ENCODE assay signal across 20 mouse cellular contexts in genomic region chr5:127379351-127379750, GRCm38 (mm10).
A peak's percentile ranks its signal among the peaks of the same experiment; 100 is the strongest.
DNase-seq lines count a peak whose midpoint lies in the region; ATAC-seq and TF ChIP-seq lines count a peak whose summit lies in the region.
"Had no signal": no experiment of that assay in that cellular context is flagged by ENCODE, and none has a peak within 500 bp of the region (broad histone marks: within the 10 kb centered on the region; RNA-seq: fewer than 3 reads in every experiment).

No protein-coding gene starts in this region.

- no peak for DNase-seq in forebrain, embryonic 10.5 days (ENCODE audit: extremely low spot score, low spot score)
- no peak for DNase-seq in lung, embryonic 14.5 days
- DNase-seq in lung, postnatal 4 days = no peak
- peak; percentile 76 for DNase-seq in cerebellum, adult 11-12 months
- peak; percentile 63 to 68 for DNase-seq in cerebellum, postnatal 36 days
- no peak for DNase-seq in urinary bladder, adult 2 months (ENCODE audit: low spot score)
- no peak for DNase-seq in adipocyte (ENCODE audit: low spot score)
- DNase-seq: kidney, adult 18-20 months; midbrain, embryonic 14.5 days; spleen, adult 18-20 months; thymus, adult 18-20 months had no signal

- H3K4me1 ChIP-seq in forebrain, embryonic 13.5 days = peaks cover 32% of the 10 kb centered on the region
- peaks cover 42% of the 10 kb centered on the region for H3K4me1 ChIP-seq in forebrain, embryonic 10.5 days
- peaks cover 24% of the 10 kb centered on the region for H3K4me1 ChIP-seq in lung, embryonic 14.5 days (ENCODE audit: insufficient read depth)
- H3K4me1 ChIP-seq: megakaryocyte, embryonic 14.5 days had no signal

- H3K27ac ChIP-seq in forebrain, embryonic 13.5 days = peak overlapping the region; percentile 48; the same call in 1 of the 2 replicates
- H3K27ac ChIP-seq in forebrain, embryonic 10.5 days = no peak overlapping the region
- peak overlapping the region; percentile 55; the same call in 1 of the 2 replicates for H3K27ac ChIP-seq in lung, embryonic 14.5 days (ENCODE audit: low read depth)
- H3K27ac ChIP-seq: embryonic facial prominence, embryonic 15.5 days; hindbrain, embryonic 12.5 days; kidney, postnatal 0 days; neural tube, embryonic 13.5 days had no signal

- TF ChIP-seq CTCF in lung, embryonic 14.5 days (IDR thresholded peaks at IDR 0.05; ENCODE audit: low read depth) = no peak

- 84% methylated on average over 2 of the region's 2 CpGs for WGBS in forebrain, embryonic 13.5 days
- WGBS in forebrain, embryonic 10.5 days = 83% methylated on average over 2 of the region's 2 CpGs
- WGBS in lung, embryonic 14.5 days = 79% methylated on average over 2 of the region's 2 CpGs

- no peak for ATAC-seq in forebrain, embryonic 13.5 days
- ATAC-seq in lung, embryonic 14.5 days (ENCODE audit: insufficient read depth) = no peak

- H3K4me3 ChIP-seq in forebrain, embryonic 13.5 days = no peak overlapping the region
- no peak overlapping the region for H3K4me3 ChIP-seq in forebrain, embryonic 10.5 days
- no peak overlapping the region for H3K4me3 ChIP-seq in lung, embryonic 14.5 days (ENCODE audit: low read depth, low read length)
- H3K4me3 ChIP-seq: embryonic facial prominence, embryonic 15.5 days; hindbrain, embryonic 12.5 days; megakaryocyte, embryonic 14.5 days; neural tube, embryonic 13.5 days had no signal

- no peak overlapping the region for H3K4me2 ChIP-seq in forebrain, embryonic 13.5 days
- H3K4me2 ChIP-seq in lung, embryonic 14.5 days = no peak overlapping the region
- H3K4me2 ChIP-seq: embryonic facial prominence, embryonic 15.5 days; heart, embryonic 11.5 days; hindbrain, embryonic 12.5 days; liver, embryonic 11.5 days; neural tube, embryonic 13.5 days had no signal

- no peaks in the 10 kb centered on the region for H3K36me3 ChIP-seq in forebrain, embryonic 13.5 days (ENCODE audit: poor library complexity, severe bottlenecking)
- no peaks in the 10 kb centered on the region for H3K36me3 ChIP-seq in forebrain, embryonic 10.5 days (replicated peaks)
- H3K36me3 ChIP-seq in lung, embryonic 14.5 days (ENCODE audit: insufficient read depth) = no peaks in the 10 kb centered on the region
- H3K36me3 ChIP-seq: embryonic facial prominence, embryonic 15.5 days; G1E; hindbrain, embryonic 12.5 days; neural tube, embryonic 13.5 days had no signal

- H3K27me3 ChIP-seq in forebrain, embryonic 13.5 days = no peaks in the 10 kb centered on the region
- no peaks in the 10 kb centered on the region for H3K27me3 ChIP-seq in forebrain, embryonic 10.5 days (ENCODE audit: poor library complexity, severe bottlenecking)
- H3K27me3 ChIP-seq in lung, embryonic 14.5 days (ENCODE audit: insufficient read depth, low read length) = no peaks in the 10 kb centered on the region
- H3K27me3 ChIP-seq: embryonic facial prominence, embryonic 15.5 days; hindbrain, embryonic 12.5 days; megakaryocyte, embryonic 14.5 days; neural tube, embryonic 13.5 days had no signal

- no peaks in the 10 kb centered on the region for H3K9me3 ChIP-seq in forebrain, embryonic 13.5 days (replicated peaks)
- H3K9me3 ChIP-seq in forebrain, embryonic 10.5 days = no peaks in the 10 kb centered on the region; the same call in 1 of the 2 replicates
- H3K9me3 ChIP-seq in lung, embryonic 14.5 days (ENCODE audit: low read depth, low read length) = no peaks in the 10 kb centered on the region
- H3K9me3 ChIP-seq: hindbrain, embryonic 12.5 days; neural tube, embryonic 13.5 days had no signal

- H3K9ac ChIP-seq in forebrain, embryonic 13.5 days = no peak overlapping the region
- no peak overlapping the region for H3K9ac ChIP-seq in lung, embryonic 14.5 days
- H3K9ac ChIP-seq: embryonic facial prominence, embryonic 15.5 days; hindbrain, embryonic 12.5 days; neural tube, embryonic 13.5 days had no signal

Comparison
In these comparisons a context has a peak if more than half of its experiments do, and no peak if none do; other contexts are left out.
1. DNase-seq: peak in cerebellum, adult 11-12 months (single experiment) and cerebellum, postnatal 36 days (2 of 2); none in forebrain, embryonic 10.5 days (single experiment), lung, embryonic 14.5 days (single experiment), lung, postnatal 4 days (0 of 2), urinary bladder, adult 2 months (single experiment) and adipocyte (single experiment).